Mouse (Mus musculus): ENCODE measurements around the gene Gpr88. TPM values are rescaled to one million over a fixed set of nuclear protein-coding genes. Genes with fewer than 3 reads are reported as not detected.
A peak's percentile ranks its signal among the peaks of the same experiment; 100 is the strongest.

Gene Gpr88
- polyA plus RNA-seq, 1 experiment = 3.3 TPM

DNA sequence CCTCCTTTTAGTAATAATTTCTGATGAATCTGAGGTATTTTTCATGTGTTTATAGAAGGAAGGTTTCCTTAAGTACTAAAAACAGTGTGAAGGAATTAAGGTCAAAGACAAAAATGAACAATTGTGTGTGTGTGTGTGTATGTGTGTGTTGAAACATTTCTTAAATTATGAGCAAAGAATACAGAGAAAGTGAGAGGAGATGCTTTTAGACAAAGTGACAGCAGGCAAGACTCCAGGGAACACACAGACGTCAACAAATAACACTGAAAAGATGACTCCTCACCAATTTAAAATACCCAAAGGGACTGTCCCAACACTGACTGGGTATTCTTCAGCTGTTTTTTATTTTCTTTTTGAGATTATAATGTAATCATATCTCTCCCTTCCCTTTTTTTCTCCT, 37.0 kb downstream of the Gpr88 start:
- Histone ChIP-seq H3K36me3 (ENCODE audit: control insufficient read depth, insufficient read depth, low read length) (no peaks in the 10 kb centered on the region), H3K27ac (ENCODE audit: insufficient read depth, low read length) (no peak overlapping the region), H3K4me1 (ENCODE audit: control insufficient read depth, insufficient read depth, insufficient read length) (no peaks in the 10 kb centered on the region), H3K4me3 (ENCODE audit: extremely low read depth, insufficient read depth, insufficient read length) (no peak overlapping the region), H3K27me3 (ENCODE audit: control insufficient read depth, insufficient read depth, low read length) (no peaks in the 10 kb centered on the region)
- TF ChIP-seq CTCF (IDR thresholded peaks at IDR 0.05; ENCODE audit: extremely low read depth, insufficient read depth, insufficient read length, insufficient replicate concordance) = no peak
- TF ChIP-seq POLR2A (IDR thresholded peaks at IDR 0.05; ENCODE audit: low read depth, low read length) = no peak
- no peak for DNase-seq (ENCODE audit: low read depth in 1 of 2, low spot score in 2 of 2)
- WGBS = 92% methylated on average over 1 of the region's 1 CpGs

DNA sequence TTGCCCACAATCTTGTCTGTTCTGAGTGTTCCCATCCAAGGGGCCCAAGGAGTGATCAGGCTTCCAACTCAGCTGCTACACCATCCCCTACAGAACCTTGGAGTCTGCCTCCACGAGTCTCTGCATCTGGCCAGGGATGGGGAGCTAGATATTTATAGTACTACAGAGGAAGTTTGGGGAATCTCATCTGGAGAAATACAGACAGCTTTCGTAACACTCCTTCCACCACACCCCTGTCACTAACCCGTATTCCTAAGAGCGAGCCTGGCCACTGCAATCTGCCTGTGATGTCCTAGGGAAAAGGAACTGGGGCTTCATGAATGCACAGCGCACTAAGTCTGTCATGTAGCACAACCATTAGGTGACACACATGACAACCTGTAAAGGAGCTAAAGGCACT, 41.7 kb downstream of the Gpr88 start:
- H3K4me3 ChIP-seq (ENCODE audit: extremely low read depth, insufficient read depth, insufficient read length) = no peak overlapping the region
- no peaks in the 10 kb centered on the region for H3K36me3 ChIP-seq (ENCODE audit: control insufficient read depth, insufficient read depth, low read length)
- H3K27me3 ChIP-seq (ENCODE audit: control insufficient read depth, insufficient read depth, low read length) = no peaks in the 10 kb centered on the region
- WGBS = 66% methylated on average over 5 of the region's 5 CpGs
- no peak overlapping the region for H3K27ac ChIP-seq (ENCODE audit: insufficient read depth, low read length)
- no peak for DNase-seq (ENCODE audit: low read depth in 1 of 2, low spot score in 2 of 2)
- no peaks in the 10 kb centered on the region for H3K4me1 ChIP-seq (ENCODE audit: control insufficient read depth, insufficient read depth, insufficient read length)
- no peak for TF ChIP-seq POLR2A (IDR thresholded peaks at IDR 0.05; ENCODE audit: low read depth, low read length)
- TF ChIP-seq CTCF (IDR thresholded peaks at IDR 0.05; ENCODE audit: extremely low read depth, insufficient read depth, insufficient read length, insufficient replicate concordance) = no peak

GRCm38 (mm10) chr3:116210720-116211121, 42.6 kb downstream of the Gpr88 start:
- TF ChIP-seq POLR2A (IDR thresholded peaks at IDR 0.05; ENCODE audit: low read depth, low read length) = no peak
- no peak for TF ChIP-seq CTCF (IDR thresholded peaks at IDR 0.05; ENCODE audit: extremely low read depth, insufficient read depth, insufficient read length, insufficient replicate concordance)
- Histone ChIP-seq H3K4me3 (ENCODE audit: extremely low read depth, insufficient read depth, insufficient read length) (no peak overlapping the region), H3K27ac (ENCODE audit: insufficient read depth, low read length) (no peak overlapping the region), H3K4me1 (ENCODE audit: control insufficient read depth, insufficient read depth, insufficient read length) (no peaks in the 10 kb centered on the region), H3K36me3 (ENCODE audit: control insufficient read depth, insufficient read depth, low read length) (no peaks in the 10 kb centered on the region), H3K27me3 (ENCODE audit: control insufficient read depth, insufficient read depth, low read length) (no peaks in the 10 kb centered on the region)
- 67% methylated on average over 8 of the region's 8 CpGs for WGBS
- no peak for DNase-seq (ENCODE audit: low read depth in 1 of 2, low spot score in 2 of 2)

- no peak overlapping the region for H3K4me3 ChIP-seq (ENCODE audit: extremely low read depth, insufficient read depth, insufficient read length)
- H3K4me1 ChIP-seq (ENCODE audit: control insufficient read depth, insufficient read depth, insufficient read length) = no peaks in the 10 kb centered on the region
- no peak for TF ChIP-seq CTCF (IDR thresholded peaks at IDR 0.05; ENCODE audit: extremely low read depth, insufficient read depth, insufficient read length, insufficient replicate concordance)
- no peak for TF ChIP-seq POLR2A (IDR thresholded peaks at IDR 0.05; ENCODE audit: low read depth, low read length)
- H3K36me3 ChIP-seq (ENCODE audit: control insufficient read depth, insufficient read depth, low read length) = no peaks in the 10 kb centered on the region
- H3K27ac ChIP-seq (ENCODE audit: insufficient read depth, low read length) = no peak overlapping the region
- WGBS = 73% methylated on average over 8 of the region's 8 CpGs
- no peaks in the 10 kb centered on the region for H3K27me3 ChIP-seq (ENCODE audit: control insufficient read depth, insufficient read depth, low read length)
- DNase-seq (ENCODE audit: low read depth in 1 of 2, low spot score in 2 of 2) = no peak
Measured at GRCm38 (mm10) chr3:116209214-116209613, 44.1 kb downstream of the Gpr88 start.

- Histone ChIP-seq H3K4me3 (ENCODE audit: extremely low read depth, insufficient read depth, insufficient read length) (no peak overlapping the region), H3K36me3 (ENCODE audit: control insufficient read depth, insufficient read depth, low read length) (no peaks in the 10 kb centered on the region), H3K27me3 (ENCODE audit: control insufficient read depth, insufficient read depth, low read length) (no peaks in the 10 kb centered on the region), H3K4me1 (ENCODE audit: control insufficient read depth, insufficient read depth, insufficient read length) (no peaks in the 10 kb centered on the region), H3K27ac (ENCODE audit: insufficient read depth, low read length) (peak overlapping the region; percentile 53; the same call in 1 of the 2 replicates)
- TF ChIP-seq POLR2A (IDR thresholded peaks at IDR 0.05; ENCODE audit: low read depth, low read length) (no peak), CTCF (IDR thresholded peaks at IDR 0.05; ENCODE audit: extremely low read depth, insufficient read depth, insufficient read length, insufficient replicate concordance) (no peak)
- 81% methylated on average over 8 of the region's 8 CpGs for WGBS
- no peak for DNase-seq (ENCODE audit: low read depth in 1 of 2, low spot score in 2 of 2)
Measured at GRCm38 (mm10) chr3:116206306-116206834, 46.9 kb downstream of the Gpr88 start.

DNA sequence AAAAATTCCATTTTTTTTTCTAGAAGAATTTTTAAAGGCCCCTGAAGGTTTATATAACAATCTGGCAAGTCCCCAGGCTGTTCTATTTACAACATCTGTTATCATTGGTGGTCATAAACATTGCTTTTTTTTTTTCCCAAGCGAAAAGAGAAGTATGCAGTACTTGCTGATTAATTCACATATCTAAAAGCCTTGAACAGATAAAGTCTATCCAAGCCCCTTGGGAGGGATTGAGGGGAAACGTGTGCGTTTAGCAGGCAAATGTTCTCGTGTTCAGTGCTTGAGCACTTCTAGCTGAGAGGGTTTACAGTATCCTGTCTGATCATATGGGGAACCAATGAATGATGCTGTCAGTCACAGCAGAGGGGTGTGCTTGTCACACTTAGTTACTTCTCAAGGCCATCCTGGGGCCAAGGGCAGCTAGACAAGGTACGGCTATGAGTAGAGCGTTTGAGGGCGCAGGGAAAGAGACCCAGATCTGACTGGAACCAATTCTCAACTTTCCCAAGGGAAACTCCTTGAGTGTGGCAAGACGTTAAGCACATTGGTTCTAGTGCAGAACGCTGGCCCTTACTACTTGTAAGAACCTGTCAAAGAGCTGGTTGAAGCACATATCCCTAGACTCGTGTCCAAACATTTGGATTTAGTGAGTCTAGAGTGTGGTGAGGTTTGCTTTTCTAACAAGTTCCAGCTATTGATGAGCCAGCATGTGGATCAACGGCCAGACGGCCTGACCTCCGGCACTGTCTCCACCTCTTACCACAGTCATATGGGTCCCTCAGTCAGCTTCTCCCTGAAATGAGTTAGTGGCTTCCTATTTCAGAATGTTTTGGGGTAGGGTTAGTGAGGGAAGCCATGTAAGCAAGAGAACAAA, 47.7 kb downstream of the Gpr88 start:
- no peak for DNase-seq (ENCODE audit: low read depth in 1 of 2, low spot score in 2 of 2)
- Histone ChIP-seq H3K36me3 (ENCODE audit: control insufficient read depth, insufficient read depth, low read length) (no peaks in the 10 kb centered on the region), H3K27ac (ENCODE audit: insufficient read depth, low read length) (peak overlapping the region; percentile 40), H3K4me3 (ENCODE audit: extremely low read depth, insufficient read depth, insufficient read length) (no peak overlapping the region), H3K27me3 (ENCODE audit: control insufficient read depth, insufficient read depth, low read length) (no peaks in the 10 kb centered on the region), H3K4me1 (ENCODE audit: control insufficient read depth, insufficient read depth, insufficient read length) (no peaks in the 10 kb centered on the region)
- no peak for TF ChIP-seq CTCF (IDR thresholded peaks at IDR 0.05; ENCODE audit: extremely low read depth, insufficient read depth, insufficient read length, insufficient replicate concordance)
- TF ChIP-seq POLR2A (IDR thresholded peaks at IDR 0.05; ENCODE audit: low read depth, low read length) = no peak
- 80% methylated on average over 13 of the region's 13 CpGs for WGBS

- no peaks in the 10 kb centered on the region for H3K27me3 ChIP-seq (ENCODE audit: control insufficient read depth, insufficient read depth, low read length)
- no peaks in the 10 kb centered on the region for H3K4me1 ChIP-seq (ENCODE audit: control insufficient read depth, insufficient read depth, insufficient read length)
- TF ChIP-seq POLR2A (IDR thresholded peaks at IDR 0.05; ENCODE audit: low read depth, low read length) (no peak), CTCF (IDR thresholded peaks at IDR 0.05; ENCODE audit: extremely low read depth, insufficient read depth, insufficient read length, insufficient replicate concordance) (no peak)
- WGBS = 77% methylated on average over 9 of the region's 9 CpGs
- no peak overlapping the region for H3K4me3 ChIP-seq (ENCODE audit: extremely low read depth, insufficient read depth, insufficient read length)
- no peak for DNase-seq (ENCODE audit: low read depth in 1 of 2, low spot score in 2 of 2)
- H3K27ac ChIP-seq (ENCODE audit: insufficient read depth, low read length) = no peak overlapping the region
- H3K36me3 ChIP-seq (ENCODE audit: control insufficient read depth, insufficient read depth, low read length) = no peaks in the 10 kb centered on the region
Measured at GRCm38 (mm10) chr3:116204643-116205042, 48.7 kb downstream of the Gpr88 start.

Measured in spleen, adult 2 months (tissue).